In genomic region chr15:25760304-25760703, GRCm38 (mm10) we compare ENCODE assay signal across 9 mouse cellular contexts.
DNase-seq lines count a peak whose midpoint lies in the region; ATAC-seq lines count a peak whose summit lies in the region.
"Had no signal": no experiment of that assay in that cellular context is flagged by ENCODE, and none has a peak within 500 bp of the region (broad histone marks: within the 10 kb centered on the region; RNA-seq: fewer than 3 reads in every experiment).

No protein-coding gene starts in this region.

- H3K9ac ChIP-seq in forebrain, embryonic 12.5 days: 0 out of 2 replicates have a peak overlapping the region, but pooled peaks have one; percentile 54
- 0 out of 2 replicates have a peak overlapping the region, but pooled peaks have one; percentile 38 for H3K9ac ChIP-seq in neural tube, embryonic 12.5 days
- H3K9ac ChIP-seq: limb, embryonic 12.5 days had no signal

- no peaks in the 10 kb centered on the region for H3K9me3 ChIP-seq in forebrain, embryonic 12.5 days
- H3K9me3 ChIP-seq in neural tube, embryonic 12.5 days: no peaks in the 10 kb centered on the region

- DNase-seq in Muller cell, postnatal 12 days (ENCODE audit: inconsistent ontology term): peak; percentile 40
- peak; percentile 62 to 72 for DNase-seq in layer of hippocampus, postnatal 14 days (ENCODE audit: low spot score in 2 of 2)
- DNase-seq in natural killer cell, adult 2 months (ENCODE audit: low spot score in 2 of 2): no peak
- no peak for DNase-seq in thymus, postnatal 10 days (ENCODE audit: low spot score in 2 of 2)
- DNase-seq: heart, postnatal 4 days had no signal

- peaks cover 4% of the 10 kb centered on the region; the same call in 1 of the 2 replicates for H3K36me3 ChIP-seq in forebrain, embryonic 12.5 days (replicated peaks)
- no peaks in the 10 kb centered on the region for H3K36me3 ChIP-seq in neural tube, embryonic 12.5 days

- H3K27me3 ChIP-seq in forebrain, embryonic 12.5 days: no peaks in the 10 kb centered on the region
- H3K27me3 ChIP-seq in neural tube, embryonic 12.5 days (replicated peaks): no peaks in the 10 kb centered on the region
- H3K27me3 ChIP-seq: limb, embryonic 12.5 days had no signal

- ATAC-seq in forebrain, embryonic 12.5 days (ENCODE audit: low FRiP score): no peak
- no peak for ATAC-seq in neural tube, embryonic 12.5 days (ENCODE audit: low FRiP score, low read depth)
- no peak for ATAC-seq in CD4-positive, CD25-positive, alpha-beta regulatory T cell, adult 4 months

- peaks cover 93% of the 10 kb centered on the region for H3K4me1 ChIP-seq in forebrain, embryonic 12.5 days
- H3K4me1 ChIP-seq in neural tube, embryonic 12.5 days: peaks cover 74% of the 10 kb centered on the region

- peak overlapping the region; percentile 30 for H3K4me3 ChIP-seq in forebrain, embryonic 12.5 days (replicated peaks)
- H3K4me3 ChIP-seq in neural tube, embryonic 12.5 days: no peak overlapping the region
- H3K4me3 ChIP-seq: limb, embryonic 12.5 days had no signal

- H3K27ac ChIP-seq in forebrain, embryonic 12.5 days: peak overlapping the region; percentile 96
- H3K27ac ChIP-seq in neural tube, embryonic 12.5 days: peak overlapping the region; percentile 53; the same call in 1 of the 2 replicates
- H3K27ac ChIP-seq: limb, embryonic 12.5 days had no signal

- 33% methylated on average over 5 of the region's 5 CpGs for WGBS in forebrain, embryonic 12.5 days
- 60% methylated on average over 5 of the region's 5 CpGs for WGBS in neural tube, embryonic 12.5 days

- H3K4me2 ChIP-seq in forebrain, embryonic 12.5 days: peak overlapping the region; percentile 54
- peak overlapping the region; percentile 45 for H3K4me2 ChIP-seq in neural tube, embryonic 12.5 days (replicated peaks)
- H3K4me2 ChIP-seq: limb, embryonic 12.5 days had no signal

Comparison
In these comparisons a context has a peak if more than half of its experiments do, and no peak if none do; other contexts are left out.
1. DNase-seq: peak in Muller cell, postnatal 12 days (single experiment) and layer of hippocampus, postnatal 14 days (2 of 2); none in natural killer cell, adult 2 months (0 of 2) and thymus, postnatal 10 days (0 of 2).